Mouse (Mus musculus) hindbrain, embryonic 10.5 days (tissue): ENCODE data around the gene Nsa2. TPM values are rescaled to one million over a fixed set of nuclear protein-coding genes. Genes with fewer than 3 reads are reported as not detected.

Source experiments
- polyA plus RNA-seq: library from polyadenylated mRNA; unstranded; fragments of >200 nt; fragmentation: Nextera tagmentation; extraction: Ambion mirVana; gene quantifications from 2 replicates; pipeline ENCODE4 v1.2.1, GENCODE M21; 2016

Gene Nsa2
- polyA plus RNA-seq, 1 experiment from 2014 or later: 43.5 TPM

Other genes with a start within 250 kb of the Nsa2 start
- gene Gcnt4, start 213.2 kb downstream of the Nsa2 start, polyA plus RNA-seq: 0.29 and 0.93 TPM in 2 replicates
- gene 1700029F12Rik, start 103.6 kb downstream of the Nsa2 start, polyA plus RNA-seq: not detected in 2 replicates
- 6.9 and 8.4 TPM in 2 replicates for gene Fam169a, start 70.7 kb downstream of the Nsa2 start, polyA plus RNA-seq
- 0.62 and 0.75 TPM in 2 replicates for gene Gm6169, start 38.7 kb downstream of the Nsa2 start, polyA plus RNA-seq
- 37.4 and 44.0 TPM in 2 replicates for gene Gfm2, start within 50 bp of the Nsa2 start, polyA plus RNA-seq
- gene Hexb, start 60.4 kb upstream of the Nsa2 start, polyA plus RNA-seq: 18.7 and 23.4 TPM in 2 replicates
- 11.2 and 18.6 TPM in 2 replicates for gene Enc1, start 103.2 kb upstream of the Nsa2 start, polyA plus RNA-seq